Mouse (Mus musculus) C2C12 (cell line): ENCODE data around the gene Gnat1. TPM values are rescaled to one million over a fixed set of nuclear protein-coding genes. Genes with fewer than 3 reads are reported as not detected.

Experiments
- H3K27me3 ChIP-seq: one replicate; pipeline ENCODE4 v1.6.1; 2011; ENCODE audit not compliant: control insufficient read depth, insufficient read depth, insufficient read length
- H3K36me3 ChIP-seq: one replicate; pipeline ENCODE4 v1.6.1; 2011; ENCODE audit not compliant: control insufficient read depth, insufficient read depth
- H3K4me3 ChIP-seq: one replicate; pipeline ENCODE4 v1.5.1; 2011; ENCODE audit warnings: mild to moderate bottlenecking, control low read depth; ENCODE audit not compliant: poor library complexity, insufficient read depth, severe bottlenecking
- H3K79me2 ChIP-seq: one replicate; pipeline ENCODE4 v1.6.1; 2011; ENCODE audit not compliant: control insufficient read depth, insufficient read depth
- H3K79me3 ChIP-seq: one replicate; pipeline ENCODE4 v1.6.1; 2011; ENCODE audit warnings: low read depth, control low read depth
- H3ac ChIP-seq: one replicate; pipeline ENCODE3; 2011; ENCODE audit warnings: low read depth; ENCODE audit not compliant: control insufficient read depth, insufficient read length
- CEBPB ChIP-seq: IDR thresholded peaks from one replicate; pipeline ENCODE4 v1.6.1; 2011; ENCODE audit warnings: low read depth, mild to moderate bottlenecking, control low read depth, moderate library complexity
- CTCF ChIP-seq: IDR thresholded peaks from one replicate; pipeline ENCODE4 v1.5.1; 2011; ENCODE audit not compliant: control insufficient read depth, insufficient read depth, insufficient read length
- FOSL1 ChIP-seq: IDR thresholded peaks from one replicate; pipeline ENCODE4 v1.8.0; 2011; ENCODE audit warnings: mild to moderate bottlenecking, low read length; ENCODE audit not compliant: poor library complexity, insufficient read depth, severe bottlenecking
- MAX ChIP-seq: IDR thresholded peaks from one replicate; pipeline ENCODE4 v1.6.1; 2011; ENCODE audit warnings: mild to moderate bottlenecking, control low read depth
- MYOD1 ChIP-seq: IDR thresholded peaks from one replicate; pipeline ENCODE4 v1.6.1; 2011; ENCODE audit warnings: low read depth; ENCODE audit not compliant: control insufficient read depth, insufficient read length
- MYOG ChIP-seq: IDR thresholded peaks from one replicate; pipeline ENCODE4 v1.6.1; 2011; ENCODE audit not compliant: control insufficient read depth, insufficient read length; ENCODE audit errors: extremely low read depth
- USF1 ChIP-seq: IDR thresholded peaks from one replicate; pipeline ENCODE4 v1.6.1; 2011; ENCODE audit warnings: low read depth, mild to moderate bottlenecking, control low read depth, moderate library complexity
- polyA plus RNA-seq: library from polyadenylated mRNA; unstranded; fragments of >200 nt; fragmentation: generic; extraction: Trizol; gene quantifications from one replicate; pipeline ENCODE4 v1.2.1, GENCODE M21; 2012; ENCODE audit warnings: missing spikeins

The Gnat1 gene
- polyA plus RNA-seq, 1 experiment: 0.01 TPM

DNA sequence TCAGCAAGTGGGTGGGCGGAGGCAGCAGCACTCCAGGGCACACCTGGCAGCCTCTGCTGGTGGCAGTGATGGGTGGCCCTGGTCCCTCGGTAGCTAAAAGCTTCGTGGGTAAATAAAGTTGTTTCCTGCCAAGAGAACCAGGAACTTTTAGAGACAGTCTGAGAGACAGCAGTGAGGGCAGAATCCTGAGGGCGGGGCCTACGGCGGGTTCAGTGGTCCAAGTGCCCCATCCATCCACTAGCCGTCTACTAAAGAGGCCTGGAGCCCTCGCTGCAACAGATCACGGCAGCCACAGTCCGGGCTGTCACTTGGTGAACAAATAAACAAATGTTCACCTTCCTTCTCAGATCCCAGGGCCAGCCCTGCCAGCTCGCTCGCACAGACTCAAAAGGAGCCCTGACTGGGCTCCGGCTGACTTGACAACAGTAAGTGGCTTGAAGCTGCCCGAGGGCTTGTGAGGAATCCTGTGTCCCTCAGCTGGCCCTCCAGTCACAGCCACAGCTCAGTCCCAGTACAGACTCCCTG, 49.5 kb downstream of the Gnat1 start:
- peaks cover 4% of the 10 kb centered on the region for H3K36me3 ChIP-seq
- H3K27me3 ChIP-seq: no peaks in the 10 kb centered on the region
- H3K4me3 ChIP-seq: no peak overlapping the region
- no peak for TF ChIP-seq CEBPB
- no peak for TF ChIP-seq USF1
- TF ChIP-seq FOSL1: no peak
- no peak for TF ChIP-seq MYOG
- no peak for TF ChIP-seq MAX
- no peak for TF ChIP-seq CTCF
- no peak for TF ChIP-seq MYOD1
- peaks cover 78% of the 10 kb centered on the region for H3K79me3 ChIP-seq
- H3ac ChIP-seq: no peak overlapping the region
- peaks cover 100% of the 10 kb centered on the region for H3K79me2 ChIP-seq

DNA sequence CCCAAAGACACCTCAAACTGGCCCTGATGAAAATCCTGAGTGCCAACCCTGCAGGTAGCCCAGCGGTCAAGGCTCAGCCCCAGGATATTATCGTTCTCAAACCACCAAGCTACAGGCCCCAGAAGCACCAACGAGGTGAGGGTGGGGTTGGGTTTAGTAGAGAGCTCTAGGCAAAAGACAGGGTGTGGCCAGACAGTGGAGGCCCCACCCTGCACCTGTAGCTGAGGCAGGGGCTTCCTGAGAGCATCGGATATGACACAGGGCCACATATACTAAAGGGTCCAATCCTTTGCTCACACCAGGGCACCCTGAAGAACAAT, 50.1 kb downstream of the Gnat1 start:
- Histone ChIP-seq H3ac (no peak overlapping the region), H3K79me3 (peaks cover 78% of the 10 kb centered on the region), H3K36me3 (peaks cover 10% of the 10 kb centered on the region), H3K27me3 (no peaks in the 10 kb centered on the region), H3K4me3 (no peak overlapping the region), H3K79me2 (peaks cover 100% of the 10 kb centered on the region)
- TF ChIP-seq CTCF: no peak
- TF ChIP-seq FOSL1: no peak
- no peak for TF ChIP-seq CEBPB
- TF ChIP-seq MYOG: no peak
- no peak for TF ChIP-seq USF1
- no peak for TF ChIP-seq MAX
- TF ChIP-seq MYOD1: no peak

DNA sequence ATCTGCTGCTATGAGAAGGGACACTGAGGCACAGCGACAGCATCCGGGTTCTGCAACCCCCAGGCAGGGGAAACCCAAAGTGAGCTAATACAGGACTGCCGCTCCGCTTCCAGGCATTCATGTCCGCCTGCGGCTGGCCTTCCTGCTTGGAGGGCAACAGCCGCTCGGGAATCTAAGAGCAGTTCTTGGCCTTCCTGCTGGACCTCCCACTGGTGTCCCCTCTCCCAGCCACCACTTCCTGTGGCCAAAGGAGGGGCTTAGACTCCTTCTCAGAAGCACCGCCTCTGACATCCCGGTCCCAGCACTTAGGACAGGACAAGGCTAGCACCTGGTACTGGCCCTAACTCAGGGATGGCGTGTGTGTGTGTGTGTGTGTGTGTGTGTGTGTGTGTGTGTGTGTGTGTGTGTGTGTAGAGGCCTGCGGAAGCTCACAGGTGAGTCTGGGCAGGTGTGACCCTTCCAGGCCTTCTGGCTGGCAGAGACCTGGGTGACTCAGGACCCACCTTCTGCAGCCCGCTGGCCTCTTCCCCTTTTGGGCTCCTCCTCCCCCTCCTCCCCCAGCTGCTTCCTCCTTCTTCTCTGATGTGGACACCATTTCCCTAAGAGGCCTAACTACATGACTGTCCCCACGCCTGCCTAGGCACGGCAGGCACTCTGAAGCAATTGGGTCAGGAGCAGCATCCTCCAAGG, 50.6 kb downstream of the Gnat1 start:
- peaks cover 100% of the 10 kb centered on the region for H3K79me2 ChIP-seq
- no peak overlapping the region for H3K4me3 ChIP-seq
- peaks cover 15% of the 10 kb centered on the region for H3K36me3 ChIP-seq
- no peak for TF ChIP-seq MAX
- no peak for TF ChIP-seq FOSL1
- TF ChIP-seq CEBPB: no peak
- no peak for TF ChIP-seq USF1
- no peak for TF ChIP-seq MYOG
- TF ChIP-seq MYOD1: no peak
- no peak for TF ChIP-seq CTCF
- H3K79me3 ChIP-seq: peaks cover 79% of the 10 kb centered on the region
- H3K27me3 ChIP-seq: no peaks in the 10 kb centered on the region
- no peak overlapping the region for H3ac ChIP-seq

DNA sequence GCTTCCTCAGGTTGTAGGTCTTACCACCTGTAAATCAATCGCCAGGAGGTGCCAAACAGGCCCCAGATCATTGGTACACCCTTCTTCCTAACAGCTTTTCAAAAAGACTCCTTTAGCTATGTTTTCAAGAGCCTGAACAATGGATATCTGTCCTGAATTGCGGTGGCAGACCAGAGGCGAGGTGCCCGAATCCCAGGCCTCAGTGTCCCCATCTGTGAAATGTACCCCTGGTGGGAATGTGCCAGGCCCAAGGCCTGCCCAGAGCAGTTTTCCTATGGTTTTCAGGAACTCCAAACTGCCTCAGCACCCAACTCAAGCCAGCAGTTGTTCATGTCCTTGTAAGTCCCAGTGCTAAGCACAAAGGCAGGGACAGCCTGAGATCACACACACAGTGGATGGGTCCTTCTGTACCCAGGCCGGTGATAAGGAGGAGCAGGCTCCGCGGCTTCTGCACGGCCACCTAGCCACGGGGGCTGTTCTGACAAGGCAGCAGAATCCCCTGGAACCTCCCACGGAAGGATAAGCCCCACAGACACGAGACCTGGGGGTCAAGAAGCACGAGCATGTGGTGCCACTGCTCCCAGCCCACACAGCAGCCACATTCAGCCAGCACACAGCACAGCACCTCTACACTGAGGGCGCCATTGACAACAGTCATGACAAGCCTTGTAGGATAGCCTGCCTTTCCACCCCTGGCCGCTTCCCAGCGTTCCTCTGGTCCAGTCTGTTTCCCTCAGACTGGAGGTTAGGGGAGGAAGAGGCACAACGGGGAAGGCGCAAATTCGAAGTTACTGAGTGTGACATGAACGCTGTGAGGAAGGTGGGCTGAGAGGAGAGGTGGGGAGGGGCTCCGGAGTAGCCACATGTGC, 51.9 kb downstream of the Gnat1 start:
- Histone ChIP-seq H3K36me3 (peaks cover 18% of the 10 kb centered on the region), H3K4me3 (no peak overlapping the region), H3K79me3 (peaks cover 83% of the 10 kb centered on the region), H3ac (no peak overlapping the region), H3K27me3 (no peaks in the 10 kb centered on the region), H3K79me2 (peaks cover 100% of the 10 kb centered on the region)
- no peak for TF ChIP-seq FOSL1
- TF ChIP-seq CEBPB: no peak
- no peak for TF ChIP-seq CTCF
- TF ChIP-seq MYOD1: no peak
- TF ChIP-seq MYOG: no peak
- TF ChIP-seq MAX: no peak
- no peak for TF ChIP-seq USF1

DNA sequence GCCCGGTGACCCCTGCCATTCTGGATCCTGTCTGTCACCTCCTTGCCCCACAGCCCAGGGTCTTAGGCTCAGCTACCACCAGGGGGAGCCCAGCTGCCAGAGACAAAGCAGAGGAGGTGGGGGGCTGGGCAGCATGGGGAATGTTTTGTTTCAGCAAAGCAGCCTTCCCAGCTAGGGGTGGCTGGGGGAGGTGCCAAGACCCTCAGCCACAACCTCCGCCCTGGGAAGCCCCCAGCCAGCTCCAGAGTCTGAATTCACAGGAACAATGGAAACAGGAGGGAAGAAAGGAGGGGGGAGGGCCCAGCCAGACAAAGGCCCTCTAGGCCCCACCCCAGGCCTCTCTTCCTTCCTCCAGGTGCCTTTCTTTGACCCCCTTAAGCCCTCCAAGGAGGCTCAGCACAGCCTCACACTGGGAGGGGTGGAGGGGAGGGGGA, 52.7 kb downstream of the Gnat1 start:
- Histone ChIP-seq H3K79me2 (peaks cover 100% of the 10 kb centered on the region), H3K79me3 (peaks cover 81% of the 10 kb centered on the region), H3ac (peak overlapping the region; percentile 12), H3K4me3 (no peak overlapping the region), H3K36me3 (peaks cover 22% of the 10 kb centered on the region), H3K27me3 (no peaks in the 10 kb centered on the region)
- TF ChIP-seq CTCF (peak; percentile 23), MYOG (no peak)
